Mouse (Mus musculus) gastrocnemius, adult 2 months (tissue): Measurements from ENCODE around the gene Dkk3. TPM values are rescaled to one million over a fixed set of nuclear protein-coding genes. Genes with fewer than 3 reads are reported as not detected.

Experiments
- DNase-seq: peaks from one replicate; pipeline ENCODE4 v3.0.0; 2022
- H3K27ac ChIP-seq: fragments of 200-600 bp; 2 replicates; pipeline ENCODE4 v1.8.1; 2022; ENCODE audit warnings: mild to moderate bottlenecking
- H3K4me3 ChIP-seq: fragments of 200-600 bp; 2 replicates; pipeline ENCODE4 v1.8.1; 2022; ENCODE audit warnings: mild to moderate bottlenecking, moderate library complexity
- CTCF ChIP-seq: fragments of 200-600 bp; IDR thresholded peaks from 2 replicates; pipeline ENCODE4 v1.8.1; 2022; ENCODE audit warnings: antibody characterized with exemption, mild to moderate bottlenecking, moderate library complexity
- intact Hi-C: fragments of 180-260 bp; cut with DNase I; formaldehyde crosslinking; loops from one replicate; pipeline ENCODE4 v1.15.1; 2025
- total RNA-seq, 2 experiments: library from RNA; stranded (reverse); gene quantifications; 2 replicates each; pipeline ENCODE4 v1.2.3; 2021

Dkk3 gene
- total RNA-seq, 2 experiments from 2014 or later = 2.1 to 2.4 TPM

DNA sequence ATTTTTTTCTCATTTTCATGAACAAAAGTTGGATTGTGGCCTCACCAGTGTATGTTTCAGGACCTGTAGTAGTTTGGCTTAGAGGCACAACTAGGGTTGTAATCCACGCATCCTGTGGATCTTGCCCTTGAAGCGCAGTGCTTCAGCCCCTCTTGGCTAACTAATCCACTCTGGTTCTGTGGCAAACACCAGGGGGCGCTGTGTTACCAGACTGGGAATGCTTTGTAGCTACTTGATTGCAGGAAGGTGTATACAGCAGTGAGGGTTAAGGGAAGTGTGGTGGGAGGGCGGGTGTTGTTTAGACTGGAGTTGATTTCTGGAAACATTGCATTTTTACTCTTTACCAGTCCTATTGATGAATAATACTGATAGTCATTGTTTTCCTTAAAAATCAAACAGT is 73.8 kb downstream of the Dkk3 start:
- peak; percentile 90 for DNase-seq
- no peak overlapping the region for H3K4me3 ChIP-seq
- intact Hi-C loops = loop anchor here (1.0 kb wide), 2 partner anchors 95 to 284 kb away; no protein-coding TSS in a partner anchor
- peak; percentile 85 for TF ChIP-seq CTCF
- H3K27ac ChIP-seq = no peak overlapping the region

DNA sequence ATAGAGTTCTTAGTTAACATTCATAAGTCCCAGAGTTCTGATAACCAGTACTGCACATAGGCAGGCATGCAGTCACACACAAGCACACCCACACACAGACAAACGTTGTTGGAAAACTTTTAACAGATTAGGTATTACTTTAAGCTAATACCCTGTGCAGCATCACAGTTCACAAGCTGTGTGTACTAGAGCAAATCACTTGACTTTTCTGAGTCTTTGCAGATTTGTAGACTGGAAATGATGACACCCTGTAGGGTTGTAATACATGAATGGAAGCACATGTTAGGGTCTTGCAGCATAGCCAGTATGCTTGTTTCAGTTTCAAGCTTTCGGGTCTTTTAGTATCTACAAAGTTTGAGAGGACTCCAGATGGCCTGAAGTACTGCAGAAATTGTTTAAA is 74.6 kb downstream of the Dkk3 start:
- intact Hi-C loops = no loop called here
- DNase-seq = no peak
- Histone ChIP-seq H3K27ac (no peak overlapping the region), H3K4me3 (no peak overlapping the region)
- TF ChIP-seq CTCF = no peak

DNA sequence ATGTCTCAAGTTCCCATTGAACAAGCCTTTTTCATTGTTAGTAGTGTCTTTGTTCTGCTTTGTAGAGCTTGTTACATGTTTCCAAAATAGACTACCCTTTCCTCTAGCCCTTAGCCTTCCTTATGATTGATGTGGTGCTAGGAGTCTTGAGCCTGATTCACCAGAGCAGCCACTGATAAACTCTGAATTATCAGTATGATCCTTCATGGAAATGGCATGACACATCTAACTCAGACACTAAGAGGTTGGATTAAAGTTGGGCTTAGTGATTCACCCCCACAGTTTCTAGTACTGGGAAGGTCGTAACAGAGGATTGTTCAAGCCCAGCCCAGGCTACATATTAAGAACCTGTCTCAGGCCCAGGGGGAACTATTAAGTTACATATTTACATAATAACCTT is 76.2 kb downstream of the Dkk3 start:
- no peak for DNase-seq
- H3K4me3 ChIP-seq = no peak overlapping the region
- no peak for TF ChIP-seq CTCF
- H3K27ac ChIP-seq = no peak overlapping the region
- intact Hi-C loops = no loop called here

DNA sequence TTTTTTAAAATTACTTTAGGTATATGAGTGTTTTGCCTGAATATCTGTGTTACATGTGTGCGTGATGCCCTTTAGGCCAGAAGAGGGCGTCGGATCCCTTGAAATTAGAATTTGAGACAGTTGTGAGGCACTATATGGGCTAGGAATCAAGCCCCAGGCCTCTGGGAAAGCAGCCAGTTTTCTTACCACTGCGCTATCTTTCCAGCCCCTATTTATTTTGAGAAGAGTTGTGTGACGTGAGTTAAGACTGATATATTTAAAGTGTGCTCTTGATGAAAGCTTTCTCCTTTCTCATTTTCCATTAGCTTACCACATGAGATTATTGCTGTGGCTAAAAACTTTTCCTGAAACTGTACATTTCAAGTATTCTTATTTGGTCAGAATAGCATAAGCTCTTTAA is 84.0 kb downstream of the Dkk3 start:
- H3K4me3 ChIP-seq = no peak overlapping the region
- DNase-seq = no peak
- no peak overlapping the region for H3K27ac ChIP-seq
- intact Hi-C loops = no loop called here
- TF ChIP-seq CTCF = no peak

Other genes with a start within 250 kb of the Dkk3 start
- gene Usp47, start 135.6 kb downstream of the Dkk3 start, total RNA-seq = 100 to 1,000 TPM; 209 to 221 TPM
- 100 to 1,000 TPM; 124 to 136 TPM for gene Mical2, start 66.8 kb upstream of the Dkk3 start, total RNA-seq